Mouse (Mus musculus) liver, embryonic 12.5 days (tissue): ENCODE measurements at regions not wholly inside any gene's neighbourhood (a gene's known extent, or its start where the extent isn't known, plus 50 kb on each side); places are given as distances from the start of the nearest gene placed in this dataset.

Experiments used
- ATAC-seq: fragments of 200-750 bp; cut with Nextera tagmentation; 2 replicates; pipeline ENCODE4 v1.8.0; 2017; ENCODE audit warnings: moderate number of reproducible peaks, mild to moderate bottlenecking, moderate library complexity
- H3K27ac ChIP-seq: fragments of 300-500 bp; sonication (generic); 2 replicates; pipeline ENCODE4 v1.5.1; 2016; ENCODE audit warnings: mild to moderate bottlenecking
- H3K27me3 ChIP-seq: fragments of 300-500 bp; sonication (generic); replicated peaks from 2 replicates; pipeline ENCODE4 v1.6.1; 2016; ENCODE audit warnings: mild to moderate bottlenecking, moderate library complexity
- H3K36me3 ChIP-seq: fragments of 300-500 bp; sonication (generic); 2 replicates; pipeline ENCODE4 v1.6.1; 2016; ENCODE audit warnings: mild to moderate bottlenecking, moderate library complexity
- H3K4me1 ChIP-seq: fragments of 300-500 bp; sonication (generic); 2 replicates; pipeline ENCODE4 v1.6.1; 2016
- H3K4me2 ChIP-seq: fragments of 300-500 bp; sonication (generic); 2 replicates; pipeline ENCODE4 v1.6.1; 2016; ENCODE audit warnings: mild to moderate bottlenecking, moderate library complexity
- H3K4me3 ChIP-seq: fragments of 300-500 bp; sonication (generic); 2 replicates; pipeline ENCODE4 v1.5.1; 2016; ENCODE audit warnings: mild to moderate bottlenecking, moderate library complexity
- H3K9ac ChIP-seq: fragments of 300-500 bp; sonication (generic); 2 replicates; pipeline ENCODE4 v1.6.1; 2016; ENCODE audit warnings: mild to moderate bottlenecking, moderate library complexity
- H3K9me3 ChIP-seq: fragments of 300-500 bp; sonication (generic); replicated peaks from 2 replicates; pipeline ENCODE4 v1.6.1; 2016; ENCODE audit warnings: mild to moderate bottlenecking, moderate library complexity
- WGBS: fragments of 180-500 bp; shearing (Covaris S2); methylation state at CpG from one replicate; pipeline ENCODE4 v1.1.7; 2016; ENCODE audit not compliant: insufficient replicate concordance; 5-methylcytosine and 5-hydroxymethylcytosine counted together

DNA sequence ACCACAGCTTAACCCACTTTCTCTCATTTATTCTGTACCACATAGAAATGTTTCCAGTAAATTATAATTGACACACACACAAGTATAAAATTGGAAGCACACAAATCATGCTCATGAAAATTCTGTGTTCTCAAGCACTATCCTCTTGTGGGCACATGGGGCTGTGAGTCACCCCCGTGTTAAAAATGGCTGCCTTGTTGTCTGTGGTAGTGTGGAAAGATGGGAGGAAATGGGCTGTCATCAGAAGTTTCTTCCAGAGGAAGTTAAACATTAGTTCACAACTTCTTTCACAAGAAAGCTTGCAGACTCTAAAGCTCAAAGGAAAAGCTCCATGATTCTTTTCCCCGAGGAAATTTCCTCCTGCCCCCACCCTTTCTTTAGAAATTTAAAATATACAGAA is 329.5 kb upstream of the Hnrnpa3 start:
- no peak for ATAC-seq
- no peaks in the 10 kb centered on the region for H3K36me3 ChIP-seq
- H3K9me3 ChIP-seq, result no peaks in the 10 kb centered on the region
- no peak overlapping the region for H3K27ac ChIP-seq
- no peak overlapping the region for H3K4me3 ChIP-seq
- H3K9ac ChIP-seq, result no peak overlapping the region
- no peaks in the 10 kb centered on the region for H3K27me3 ChIP-seq
- WGBS, result 37% methylated on average over 2 of the region's 2 CpGs
- no peaks in the 10 kb centered on the region for H3K4me1 ChIP-seq
- no peak overlapping the region for H3K4me2 ChIP-seq

DNA sequence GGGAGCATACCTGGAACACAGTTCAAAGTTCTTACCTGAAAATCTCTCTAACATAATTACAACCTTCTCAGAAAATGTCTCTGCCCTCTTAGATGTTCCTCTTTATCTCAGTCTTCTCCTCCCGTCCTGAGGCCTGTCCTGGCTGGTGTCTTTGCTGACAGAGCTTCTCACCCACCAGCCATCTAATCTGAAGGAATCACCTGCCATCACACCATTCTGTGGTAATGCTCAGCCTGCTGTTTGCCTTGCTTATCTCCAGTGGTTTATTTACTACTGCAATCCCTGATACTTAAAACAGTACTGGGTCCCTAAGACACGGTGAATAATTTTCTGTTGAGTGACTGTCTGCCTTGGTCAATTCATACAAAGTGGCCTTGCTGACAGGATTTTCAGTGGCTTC is 317.8 kb upstream of the Hnrnpa3 start:
- H3K27me3 ChIP-seq, result 0 out of 2 replicates have a peak, but pooled peaks cover 3% of the 10 kb centered on the region
- peak; percentile 66 for ATAC-seq
- H3K9me3 ChIP-seq, result no peaks in the 10 kb centered on the region
- no peaks in the 10 kb centered on the region for H3K36me3 ChIP-seq
- no peak overlapping the region for H3K4me3 ChIP-seq
- no peak overlapping the region for H3K4me2 ChIP-seq
- 0 out of 2 replicates have a peak, but pooled peaks cover 5% of the 10 kb centered on the region for H3K4me1 ChIP-seq
- H3K27ac ChIP-seq, result no peak overlapping the region
- 8% methylated on average over 2 of the region's 2 CpGs for WGBS
- H3K9ac ChIP-seq, result no peak overlapping the region

DNA sequence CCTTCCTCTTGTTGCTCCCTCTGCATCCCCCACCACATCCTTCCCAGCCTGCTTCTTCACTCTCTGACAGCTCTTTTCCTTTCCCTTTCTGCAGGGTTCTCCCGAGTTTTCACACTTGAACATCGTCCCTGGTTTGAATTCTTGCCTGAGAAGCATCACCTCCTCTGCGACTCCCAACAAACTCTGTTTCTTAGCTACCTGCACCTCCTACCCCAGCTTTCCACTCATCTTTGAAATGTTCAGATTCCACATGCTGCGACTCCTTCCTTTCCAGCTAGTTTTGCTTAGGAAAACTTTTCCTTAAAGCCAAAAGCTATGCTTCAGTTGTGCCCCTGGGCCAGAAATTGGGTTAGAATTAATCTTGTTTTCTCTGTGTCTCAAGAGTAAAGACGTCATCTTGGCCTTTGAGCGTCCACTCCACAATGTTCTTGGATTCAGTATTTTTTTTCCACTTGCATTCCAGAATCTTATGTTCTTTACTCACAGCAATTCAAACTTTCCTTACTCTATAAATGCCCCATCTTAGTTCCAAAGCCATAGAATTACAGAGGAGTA is 317.3 kb upstream of the Hnrnpa3 start:
- Histone ChIP-seq H3K9ac (no peak overlapping the region), H3K36me3 (no peaks in the 10 kb centered on the region), H3K4me1 (0 out of 2 replicates have a peak, but pooled peaks cover 5% of the 10 kb centered on the region), H3K27me3 (0 out of 2 replicates have a peak, but pooled peaks cover 3% of the 10 kb centered on the region), H3K27ac (no peak overlapping the region), H3K4me3 (no peak overlapping the region), H3K9me3 (no peaks in the 10 kb centered on the region), H3K4me2 (no peak overlapping the region)
- WGBS, result 46% methylated on average over 6 of the region's 6 CpGs
- ATAC-seq, result no peak

DNA sequence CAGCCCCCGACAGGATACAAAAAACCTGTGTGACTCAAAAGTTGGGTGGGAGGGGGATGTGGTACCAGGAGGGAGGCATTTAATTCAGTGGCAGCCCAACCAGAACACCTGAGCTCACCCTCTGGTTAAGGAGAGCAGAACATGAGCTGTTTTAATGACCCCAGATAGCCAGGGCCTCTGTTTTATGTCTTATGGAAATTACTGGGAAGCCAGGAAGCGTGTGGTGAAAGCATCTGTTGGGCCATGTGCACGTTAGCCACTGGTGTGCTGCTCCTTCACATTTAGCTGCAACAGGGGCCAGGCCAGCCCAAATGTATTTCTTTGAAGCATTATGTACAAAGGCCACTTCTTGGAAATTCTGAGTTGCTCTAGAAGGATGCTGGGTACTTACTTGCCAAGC is 308.2 kb upstream of the Hnrnpa3 start:
- Histone ChIP-seq H3K27ac (no peak overlapping the region), H3K36me3 (no peaks in the 10 kb centered on the region), H3K4me2 (no peak overlapping the region), H3K27me3 (no peaks in the 10 kb centered on the region), H3K9me3 (no peaks in the 10 kb centered on the region), H3K4me1 (no peaks in the 10 kb centered on the region), H3K4me3 (no peak overlapping the region), H3K9ac (no peak overlapping the region)
- ATAC-seq, result no peak
- WGBS, result 58% methylated on average over 3 of the region's 3 CpGs

DNA sequence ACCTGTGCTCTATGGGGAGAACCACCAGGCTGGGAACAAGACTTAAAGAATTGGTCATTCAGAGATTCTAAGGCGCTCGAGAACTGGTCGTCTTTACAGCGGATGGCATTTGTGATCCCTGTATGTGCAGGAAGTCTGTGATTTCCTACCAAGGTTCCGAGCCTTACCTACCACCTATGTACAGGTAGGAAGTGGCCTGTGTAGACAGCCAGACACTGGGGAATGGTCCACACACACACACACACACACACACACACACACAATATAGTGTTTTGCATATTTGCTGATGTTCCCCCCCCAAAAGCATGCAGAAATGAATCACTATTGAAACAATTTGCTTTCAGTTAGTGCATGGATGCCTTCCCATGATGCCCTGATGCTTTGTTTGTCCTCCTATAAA is 307.1 kb upstream of the Hnrnpa3 start:
- H3K4me1 ChIP-seq, result no peaks in the 10 kb centered on the region
- no peak overlapping the region for H3K4me2 ChIP-seq
- no peak overlapping the region for H3K4me3 ChIP-seq
- H3K9ac ChIP-seq, result no peak overlapping the region
- no peaks in the 10 kb centered on the region for H3K27me3 ChIP-seq
- ATAC-seq, result no peak
- H3K36me3 ChIP-seq, result no peaks in the 10 kb centered on the region
- whole genome bisulfite sequencing, result 82% methylated on average over 5 of the region's 5 CpGs
- H3K27ac ChIP-seq, result no peak overlapping the region
- no peaks in the 10 kb centered on the region for H3K9me3 ChIP-seq

- WGBS, result 79% methylated on average over 4 of the region's 4 CpGs
- no peaks in the 10 kb centered on the region for H3K36me3 ChIP-seq
- H3K9me3 ChIP-seq, result no peaks in the 10 kb centered on the region
These were observed 306.5 kb upstream of the Hnrnpa3 start for GRCm38 (mm10) chr2:75352564-75352963.

DNA sequence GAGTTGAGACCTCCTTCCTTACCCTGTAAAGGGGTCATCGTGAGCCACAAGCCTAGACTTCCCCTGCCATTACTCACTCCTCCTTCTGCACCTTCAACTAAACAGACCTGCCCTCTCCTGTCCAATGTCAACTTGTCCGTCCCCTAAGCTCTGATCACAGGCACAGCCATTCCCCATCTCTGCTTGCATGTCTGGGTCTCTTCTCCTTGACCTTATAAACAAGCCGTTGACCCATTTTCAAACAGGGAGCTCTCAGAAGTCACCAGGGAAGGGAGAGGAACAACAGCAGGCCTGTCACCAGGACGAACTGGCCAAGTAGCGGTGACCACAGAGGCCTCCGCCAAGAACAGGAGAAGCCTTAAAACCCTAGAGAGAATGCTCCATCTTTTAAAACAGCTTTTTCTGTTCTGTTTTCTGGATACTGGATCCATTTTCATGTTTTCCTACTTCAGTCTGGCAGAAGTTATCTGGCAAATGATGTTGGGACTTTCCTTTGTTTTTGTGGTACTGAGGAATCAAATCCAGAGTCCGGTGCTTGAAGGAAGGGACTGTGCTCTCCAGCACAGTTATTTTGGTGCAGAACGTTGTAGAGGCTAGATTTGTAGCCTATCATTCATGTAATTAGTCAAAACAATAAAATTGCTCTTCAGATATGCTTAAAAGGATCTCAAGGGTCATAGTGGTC is 302.2 kb upstream of the Hnrnpa3 start:
- Histone ChIP-seq H3K27ac (no peak overlapping the region), H3K36me3 (no peaks in the 10 kb centered on the region), H3K4me2 (no peak overlapping the region), H3K27me3 (no peaks in the 10 kb centered on the region), H3K9me3 (no peaks in the 10 kb centered on the region), H3K9ac (no peak overlapping the region), H3K4me1 (no peaks in the 10 kb centered on the region), H3K4me3 (no peak overlapping the region)
- 63% methylated on average over 8 of the region's 8 CpGs for WGBS
- ATAC-seq, result no peak

More at GRCm38 (mm10) chr2:75352564-75352963, 306.5 kb upstream of the Hnrnpa3 start:
- Histone ChIP-seq H3K27ac (no peak overlapping the region), H3K27me3 (no peaks in the 10 kb centered on the region), H3K9ac (no peak overlapping the region), H3K4me3 (no peak overlapping the region), H3K4me2 (no peak overlapping the region), H3K4me1 (no peaks in the 10 kb centered on the region)
- no peak for ATAC-seq

- Histone ChIP-seq H3K4me2 (no peak overlapping the region), H3K27me3 (no peaks in the 10 kb centered on the region), H3K4me1 (no peaks in the 10 kb centered on the region), H3K27ac (no peak overlapping the region), H3K9me3 (no peaks in the 10 kb centered on the region), H3K36me3 (no peaks in the 10 kb centered on the region), H3K4me3 (no peak overlapping the region), H3K9ac (no peak overlapping the region)
- no peak for ATAC-seq
- WGBS, result 55% methylated on average over 2 of the region's 2 CpGs
These were observed 301.5 kb upstream of the Hnrnpa3 start for GRCm38 (mm10) chr2:75357516-75357915.

DNA sequence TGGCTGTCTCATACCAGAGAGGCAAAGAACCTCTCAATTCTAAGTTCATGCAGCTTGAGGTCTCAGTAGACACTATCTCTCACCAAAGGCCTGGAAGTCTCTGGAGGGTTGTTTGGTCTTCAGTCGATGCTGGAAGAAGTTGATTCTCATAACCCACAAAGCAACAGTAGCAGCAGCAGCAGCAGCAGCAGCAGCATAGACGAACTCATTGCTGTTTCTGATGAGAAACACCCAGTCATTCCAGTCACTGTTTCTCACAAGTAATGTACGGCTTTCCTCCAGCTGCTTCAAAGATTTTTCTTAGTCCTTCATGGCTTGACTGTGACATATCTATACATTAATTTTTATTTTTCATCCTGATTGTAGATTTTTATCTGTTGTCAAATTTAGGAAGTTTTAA is 298.1 kb upstream of the Hnrnpa3 start:
- Histone ChIP-seq H3K27ac (no peak overlapping the region), H3K9ac (no peak overlapping the region)
- WGBS, result 60% methylated on average over 3 of the region's 3 CpGs

GRCm38 (mm10) chr2:75376666-75377065 is 282.4 kb upstream of the Hnrnpa3 start:
- Histone ChIP-seq H3K36me3 (no peaks in the 10 kb centered on the region), H3K4me1 (no peaks in the 10 kb centered on the region), H3K4me3 (no peak overlapping the region), H3K4me2 (no peak overlapping the region), H3K9me3 (no peaks in the 10 kb centered on the region), H3K27ac (no peak overlapping the region), H3K27me3 (no peaks in the 10 kb centered on the region), H3K9ac (no peak overlapping the region)
- 71% methylated on average over 5 of the region's 5 CpGs for WGBS
- ATAC-seq, result no peak

More for the DNA sequence above, 298.1 kb upstream of the Hnrnpa3 start:
- Histone ChIP-seq H3K4me2 (no peak overlapping the region), H3K4me1 (no peaks in the 10 kb centered on the region), H3K4me3 (no peak overlapping the region), H3K9me3 (no peaks in the 10 kb centered on the region), H3K27me3 (no peaks in the 10 kb centered on the region), H3K36me3 (no peaks in the 10 kb centered on the region)
- no peak for ATAC-seq

DNA sequence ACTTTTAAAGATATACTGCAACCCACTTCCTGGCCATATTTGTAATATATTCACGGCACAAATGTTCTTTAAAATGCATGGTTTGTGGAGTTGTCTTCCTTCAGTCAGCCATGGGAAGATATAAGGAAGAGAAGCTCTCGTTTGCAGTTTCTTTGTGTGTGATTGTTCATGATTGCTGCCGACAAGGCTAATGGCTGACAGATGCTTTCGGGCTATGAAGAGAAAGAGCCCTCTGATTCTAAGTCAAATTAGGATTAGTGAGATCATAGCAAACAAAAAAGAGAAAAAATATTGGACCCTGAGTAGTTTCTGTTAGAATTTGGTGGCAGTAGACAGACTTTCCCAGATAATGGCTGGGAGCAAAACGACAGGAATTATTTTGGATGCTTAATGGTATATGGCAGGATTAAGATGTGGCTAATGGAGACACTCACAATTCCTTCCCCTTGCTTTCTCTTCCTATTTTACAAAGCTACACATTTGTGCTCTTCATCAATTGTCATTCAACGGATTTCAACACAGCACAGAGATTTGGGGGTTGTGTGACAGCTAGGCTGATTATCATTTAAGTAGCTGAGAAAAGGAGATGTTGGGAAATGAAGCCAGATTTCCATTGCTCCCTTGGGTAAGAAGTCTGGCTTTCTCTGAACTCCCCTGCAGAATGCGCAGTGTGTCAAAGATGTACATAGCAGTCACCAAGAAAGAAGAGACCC is 273.4 kb upstream of the Hnrnpa3 start:
- H3K4me3 ChIP-seq, result no peak overlapping the region
- 52% methylated on average over 7 of the region's 7 CpGs for WGBS
- no peak overlapping the region for H3K9ac ChIP-seq
- no peaks in the 10 kb centered on the region for H3K4me1 ChIP-seq
- H3K36me3 ChIP-seq, result no peaks in the 10 kb centered on the region
- H3K9me3 ChIP-seq, result no peaks in the 10 kb centered on the region
- no peak for ATAC-seq
- H3K27ac ChIP-seq, result no peak overlapping the region
- no peak overlapping the region for H3K4me2 ChIP-seq
- no peaks in the 10 kb centered on the region for H3K27me3 ChIP-seq

DNA sequence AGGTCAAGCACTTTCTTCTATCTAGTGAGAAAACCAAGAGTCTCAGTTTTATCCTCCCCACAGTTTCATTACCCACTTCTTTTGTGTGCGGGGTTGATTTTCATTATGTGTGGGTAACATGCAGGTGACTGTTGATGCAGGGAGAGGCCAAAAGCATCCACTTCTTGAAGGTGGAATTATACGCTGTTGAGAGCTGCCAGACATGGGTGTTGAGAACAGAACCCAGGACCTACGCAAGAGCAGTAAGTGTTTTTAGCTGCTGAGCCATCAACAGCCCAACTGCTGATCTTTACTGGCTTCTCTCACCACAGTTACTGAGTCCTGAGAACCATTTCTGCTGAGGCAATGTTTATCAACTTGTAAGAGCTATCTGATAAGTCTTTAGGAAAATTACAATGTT is 272.4 kb upstream of the Hnrnpa3 start:
- no peaks in the 10 kb centered on the region for H3K4me1 ChIP-seq
- 77% methylated on average over 3 of the region's 3 CpGs for WGBS
- no peak for ATAC-seq

More for the DNA sequence above, 272.4 kb upstream of the Hnrnpa3 start:
- Histone ChIP-seq H3K27ac (no peak overlapping the region), H3K9ac (no peak overlapping the region), H3K9me3 (no peaks in the 10 kb centered on the region), H3K4me3 (no peak overlapping the region), H3K27me3 (no peaks in the 10 kb centered on the region), H3K4me2 (no peak overlapping the region), H3K36me3 (no peaks in the 10 kb centered on the region)
